Mouse (Mus musculus): ENCODE data around the gene Uts2r. TPM values are rescaled to one million over a fixed set of nuclear protein-coding genes. Genes with fewer than 3 reads are reported as not detected.
A peak's percentile ranks its signal among the peaks of the same experiment; 100 is the strongest.

The Uts2r gene
- polyA plus RNA-seq, 1 experiment, result 0.17 TPM

DNA sequence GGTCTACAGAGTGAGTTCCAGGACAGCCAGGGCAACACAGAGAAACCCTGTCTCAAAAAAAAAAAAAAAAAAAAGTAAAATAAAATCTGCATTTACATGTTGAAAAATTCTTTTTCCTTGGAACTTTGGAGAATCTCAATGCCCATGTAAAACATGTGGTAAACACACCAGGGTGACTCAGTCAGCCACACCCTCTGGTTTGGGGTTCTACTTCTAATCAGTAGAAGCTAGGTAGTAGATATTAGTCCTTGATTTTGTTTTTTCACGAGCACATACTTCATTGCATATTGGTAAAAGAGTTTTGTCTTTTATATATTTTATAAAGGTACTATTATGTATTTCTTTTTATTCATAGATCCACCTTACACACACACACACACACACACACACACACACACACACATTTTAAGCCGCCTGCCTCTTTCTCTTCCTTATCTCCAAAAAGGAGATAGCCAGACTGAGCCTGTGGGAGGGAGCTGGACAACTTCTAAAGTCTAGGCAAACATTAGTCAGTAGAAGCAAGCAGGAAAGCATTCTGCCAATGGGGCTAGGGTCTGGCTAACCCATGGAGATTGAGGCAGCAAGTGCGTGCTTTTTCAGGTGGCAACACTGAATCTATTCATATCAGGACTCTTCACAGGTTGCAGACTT is 34.4 kb upstream of the Uts2r start:
- no peak overlapping the region for H3K4me3 ChIP-seq (ENCODE audit: insufficient read depth, low read length)
- H3K27ac ChIP-seq (ENCODE audit: insufficient read depth, low read length), result no peak overlapping the region
- H3K4me1 ChIP-seq (ENCODE audit: control insufficient read depth, insufficient read depth, low read length), result no peaks in the 10 kb centered on the region
- no peak for TF ChIP-seq POLR2A (IDR thresholded peaks at IDR 0.05; ENCODE audit: extremely low read depth, insufficient read depth, low read length)
- TF ChIP-seq CTCF (IDR thresholded peaks at IDR 0.05; ENCODE audit: extremely low read depth, insufficient read depth, low read length), result no peak

DNA sequence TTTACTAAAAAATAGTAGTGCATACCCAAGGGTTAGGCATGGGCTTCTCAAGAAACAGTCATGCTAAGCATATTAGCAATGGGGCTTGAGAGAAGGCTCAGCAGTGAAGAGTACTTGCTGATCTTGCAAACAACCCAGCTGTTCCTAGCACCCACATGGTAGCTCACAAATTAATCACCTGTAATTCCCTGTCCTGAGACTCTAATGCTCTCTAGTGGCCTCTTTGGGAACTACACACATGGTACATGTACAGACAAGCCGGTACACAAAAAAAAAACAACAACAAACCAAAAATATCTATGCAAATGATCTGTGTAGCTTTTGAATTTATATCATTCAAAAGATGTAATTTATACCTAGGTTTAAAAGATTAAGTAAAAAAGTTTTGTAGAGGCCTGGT is 33.7 kb upstream of the Uts2r start:
- Histone ChIP-seq H3K27ac (ENCODE audit: insufficient read depth, low read length) (no peak overlapping the region), H3K4me1 (ENCODE audit: control insufficient read depth, insufficient read depth, low read length) (no peaks in the 10 kb centered on the region), H3K4me3 (ENCODE audit: insufficient read depth, low read length) (no peak overlapping the region)
- TF ChIP-seq POLR2A (IDR thresholded peaks at IDR 0.05; ENCODE audit: extremely low read depth, insufficient read depth, low read length) (no peak), CTCF (IDR thresholded peaks at IDR 0.05; ENCODE audit: extremely low read depth, insufficient read depth, low read length) (no peak)

DNA sequence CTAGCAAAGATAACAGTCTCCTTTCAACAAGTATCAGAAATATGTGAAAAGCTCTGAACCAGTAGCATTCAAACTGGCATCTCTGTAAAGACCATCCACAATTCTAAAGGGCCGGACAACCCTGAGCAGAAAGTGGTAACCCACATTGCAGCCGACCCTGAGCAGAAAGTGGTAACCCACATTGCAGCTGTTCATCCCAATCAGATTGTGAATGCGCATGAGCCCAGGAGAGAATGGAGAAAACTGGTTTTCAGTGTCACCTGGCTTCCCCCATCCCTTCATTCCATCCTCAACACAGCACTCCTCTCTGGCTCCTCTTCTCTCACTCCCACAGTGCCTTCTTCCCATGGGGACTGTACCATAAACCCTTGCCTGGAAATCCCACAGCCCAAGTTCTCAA is 32.6 kb upstream of the Uts2r start:
- Histone ChIP-seq H3K4me1 (ENCODE audit: control insufficient read depth, insufficient read depth, low read length) (no peaks in the 10 kb centered on the region), H3K4me3 (ENCODE audit: insufficient read depth, low read length) (no peak overlapping the region), H3K27ac (ENCODE audit: insufficient read depth, low read length) (no peak overlapping the region)
- no peak for TF ChIP-seq POLR2A (IDR thresholded peaks at IDR 0.05; ENCODE audit: extremely low read depth, insufficient read depth, low read length)

GRCm38 (mm10) chr11:121129616-121130015 is 30.5 kb upstream of the Uts2r start:
- no peak overlapping the region for H3K27ac ChIP-seq (ENCODE audit: insufficient read depth, low read length)
- no peaks in the 10 kb centered on the region for H3K4me1 ChIP-seq (ENCODE audit: control insufficient read depth, insufficient read depth, low read length)
- TF ChIP-seq CTCF (IDR thresholded peaks at IDR 0.05; ENCODE audit: extremely low read depth, insufficient read depth, low read length), result no peak
- no peak for TF ChIP-seq POLR2A (IDR thresholded peaks at IDR 0.05; ENCODE audit: extremely low read depth, insufficient read depth, low read length)
- no peak overlapping the region for H3K4me3 ChIP-seq (ENCODE audit: insufficient read depth, low read length)

DNA sequence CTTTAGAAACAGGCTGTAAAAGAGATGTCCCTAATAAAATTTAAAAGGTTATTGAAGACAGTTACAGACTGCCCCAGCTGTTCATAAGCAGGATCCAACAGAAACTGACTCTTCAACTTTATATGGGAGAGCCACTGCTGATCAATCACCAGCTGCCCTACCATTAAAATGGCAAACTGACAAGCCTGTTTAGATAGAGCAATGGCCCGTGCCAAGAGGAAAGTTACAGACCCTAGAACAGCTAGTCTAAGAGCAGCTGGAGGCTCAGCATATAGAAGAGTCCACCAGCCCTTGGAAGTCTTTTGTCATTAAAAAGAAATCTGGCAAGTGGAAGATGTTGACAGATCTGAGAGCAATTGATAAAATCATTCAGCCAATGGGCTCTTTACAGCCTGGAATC is 25.5 kb upstream of the Uts2r start:
- H3K27ac ChIP-seq (ENCODE audit: insufficient read depth, low read length), result no peak overlapping the region
- no peak overlapping the region for H3K4me3 ChIP-seq (ENCODE audit: insufficient read depth, low read length)
- TF ChIP-seq POLR2A (IDR thresholded peaks at IDR 0.05; ENCODE audit: extremely low read depth, insufficient read depth, low read length) (no peak), CTCF (IDR thresholded peaks at IDR 0.05; ENCODE audit: extremely low read depth, insufficient read depth, low read length) (no peak)
- no peaks in the 10 kb centered on the region for H3K4me1 ChIP-seq (ENCODE audit: control insufficient read depth, insufficient read depth, low read length)

DNA sequence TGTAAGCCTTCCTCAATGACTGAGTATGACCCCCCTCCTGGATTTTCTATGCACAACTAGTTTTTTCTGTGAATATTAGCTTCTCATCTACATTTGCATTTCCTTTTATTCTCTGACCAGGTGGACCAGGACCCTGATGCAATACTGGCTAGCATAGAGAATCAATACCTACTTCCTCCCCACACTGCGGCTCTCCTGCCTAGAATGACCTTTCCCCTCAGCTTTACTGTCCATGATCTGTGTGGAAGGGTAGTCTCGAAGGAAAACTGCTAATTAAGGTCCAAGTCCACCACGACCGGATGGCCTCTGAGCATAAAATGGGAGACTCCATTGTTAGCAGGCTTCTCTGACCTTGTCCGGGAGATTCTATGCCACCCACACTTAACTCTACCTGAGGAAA is 22.4 kb upstream of the Uts2r start:
- Histone ChIP-seq H3K4me1 (ENCODE audit: control insufficient read depth, insufficient read depth, low read length) (no peaks in the 10 kb centered on the region), H3K27ac (ENCODE audit: insufficient read depth, low read length) (no peak overlapping the region), H3K4me3 (ENCODE audit: insufficient read depth, low read length) (no peak overlapping the region)
- no peak for TF ChIP-seq POLR2A (IDR thresholded peaks at IDR 0.05; ENCODE audit: extremely low read depth, insufficient read depth, low read length)
- no peak for TF ChIP-seq CTCF (IDR thresholded peaks at IDR 0.05; ENCODE audit: extremely low read depth, insufficient read depth, low read length)

- TF ChIP-seq CTCF (IDR thresholded peaks at IDR 0.05; ENCODE audit: extremely low read depth, insufficient read depth, low read length) (0 out of 2 replicates have a peak, but pooled peaks have one; percentile 5), POLR2A (IDR thresholded peaks at IDR 0.05; ENCODE audit: extremely low read depth, insufficient read depth, low read length) (no peak)
- H3K4me1 ChIP-seq (ENCODE audit: control insufficient read depth, insufficient read depth, low read length), result no peaks in the 10 kb centered on the region
- no peak overlapping the region for H3K27ac ChIP-seq (ENCODE audit: insufficient read depth, low read length)
- H3K4me3 ChIP-seq (ENCODE audit: insufficient read depth, low read length), result no peak overlapping the region
Observed at GRCm38 (mm10) chr11:121138732-121139131, 21.3 kb upstream of the Uts2r start.

DNA sequence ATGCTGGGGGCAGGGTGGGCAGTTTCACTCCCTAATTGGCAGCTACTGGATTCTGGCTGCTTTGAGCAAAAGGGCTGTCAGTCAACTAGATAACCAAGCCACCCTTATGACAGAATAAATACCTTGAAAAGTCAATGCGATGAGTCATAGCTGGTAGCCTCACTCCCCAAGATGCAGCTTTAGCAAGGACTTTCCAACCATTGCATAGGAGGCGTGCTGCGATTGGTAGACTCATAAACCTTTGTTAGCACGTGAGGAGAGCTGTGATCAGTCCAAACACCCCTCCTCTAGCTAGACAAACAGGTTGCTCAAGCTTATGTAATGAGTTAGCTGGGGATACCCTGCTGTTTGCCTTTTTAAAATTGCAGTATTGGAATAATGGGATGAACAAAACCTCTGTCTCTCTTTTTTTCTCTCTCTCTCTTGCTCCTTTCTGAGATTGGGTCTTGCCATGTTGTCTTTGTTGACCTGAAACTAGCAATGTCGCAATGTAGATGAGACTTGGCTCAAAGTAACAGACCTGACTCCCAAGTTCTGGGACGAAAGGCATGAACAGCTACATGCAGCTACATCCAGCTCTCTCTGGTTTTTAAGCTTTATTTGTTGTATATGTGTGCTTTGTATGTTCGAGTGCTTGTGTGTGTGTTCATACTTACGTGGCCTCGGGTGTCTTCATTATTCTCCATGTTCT is 16.6 kb upstream of the Uts2r start:
- no peak overlapping the region for H3K27ac ChIP-seq (ENCODE audit: insufficient read depth, low read length)
- TF ChIP-seq POLR2A (IDR thresholded peaks at IDR 0.05; ENCODE audit: extremely low read depth, insufficient read depth, low read length), result no peak
- no peak for TF ChIP-seq CTCF (IDR thresholded peaks at IDR 0.05; ENCODE audit: extremely low read depth, insufficient read depth, low read length)
- no peak overlapping the region for H3K4me3 ChIP-seq (ENCODE audit: insufficient read depth, low read length)
- no peaks in the 10 kb centered on the region for H3K4me1 ChIP-seq (ENCODE audit: control insufficient read depth, insufficient read depth, low read length)

GRCm38 (mm10) chr11:121145865-121146264 is 14.2 kb upstream of the Uts2r start, which contains the start of gene Tex19.1:
TSS of gene Tex19.1 (plus strand) at chr11:121146143.
- Histone ChIP-seq H3K4me1 (ENCODE audit: control insufficient read depth, insufficient read depth, low read length) (no peaks in the 10 kb centered on the region), H3K27ac (ENCODE audit: insufficient read depth, low read length) (no peak within 1 kb of the TSS), H3K4me3 (ENCODE audit: insufficient read depth, low read length) (no peak within 1 kb of the TSS)
- TF ChIP-seq POLR2A (IDR thresholded peaks at IDR 0.05; ENCODE audit: extremely low read depth, insufficient read depth, low read length) (no peak), CTCF (IDR thresholded peaks at IDR 0.05; ENCODE audit: extremely low read depth, insufficient read depth, low read length) (no peak)

DNA sequence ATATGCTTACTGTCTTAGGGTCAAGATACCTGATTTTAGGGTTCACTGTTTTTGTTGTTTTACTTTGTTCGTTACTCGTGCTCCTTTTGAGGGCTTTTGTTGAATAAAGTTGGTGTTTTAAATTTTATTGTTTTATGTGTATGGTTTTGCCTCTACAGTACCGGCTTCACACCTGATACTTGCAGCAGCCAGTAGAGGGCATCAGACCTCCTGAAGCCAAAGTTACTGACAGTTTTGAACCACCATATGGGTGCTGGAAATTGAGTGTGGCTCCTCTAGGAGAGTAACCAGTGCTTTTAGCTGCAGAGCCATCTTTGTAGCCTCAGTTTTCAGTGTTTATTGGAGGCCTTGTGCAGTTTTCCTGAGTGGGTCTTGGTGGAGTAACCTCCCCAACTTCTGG is 11.9 kb upstream of the Uts2r start:
- TF ChIP-seq CTCF (IDR thresholded peaks at IDR 0.05; ENCODE audit: extremely low read depth, insufficient read depth, low read length), result no peak
- TF ChIP-seq POLR2A (IDR thresholded peaks at IDR 0.05; ENCODE audit: extremely low read depth, insufficient read depth, low read length), result no peak
- no peaks in the 10 kb centered on the region for H3K4me1 ChIP-seq (ENCODE audit: control insufficient read depth, insufficient read depth, low read length)
- H3K27ac ChIP-seq (ENCODE audit: insufficient read depth, low read length), result no peak overlapping the region
- H3K4me3 ChIP-seq (ENCODE audit: insufficient read depth, low read length), result no peak overlapping the region
